Mouse (Mus musculus) kidney, postnatal 4 days (tissue): Measurements from ENCODE around the gene Ankrd12.

Source experiments
- DNase-seq, 2 experiments: peaks; one replicate each; pipeline ENCODE4 v3.0.0; 2021; ENCODE audit warnings: mixed read lengths in 2 of 2

The Ankrd12 gene

GRCm38 (mm10) chr17:65961606-65962136 is 115.2 kb downstream of the Ankrd12 start:
- no peak for DNase-seq

- DNase-seq = no peak
Observed at GRCm38 (mm10) chr17:65959011-65959410, 117.9 kb downstream of the Ankrd12 start.

GRCm38 (mm10) chr17:65958366-65958765 is 118.5 kb downstream of the Ankrd12 start:
- no peak for DNase-seq

GRCm38 (mm10) chr17:65957782-65958325 is 119.0 kb downstream of the Ankrd12 start:
- no peak for DNase-seq

GRCm38 (mm10) chr17:65956993-65957781 is 119.7 kb downstream of the Ankrd12 start:
- peak; percentile 43 to 54 for DNase-seq

GRCm38 (mm10) chr17:65956140-65956539 is 120.7 kb downstream of the Ankrd12 start:
- no peak for DNase-seq

GRCm38 (mm10) chr17:65953959-65954358 is 122.9 kb downstream of the Ankrd12 start:
- no peak for DNase-seq

GRCm38 (mm10) chr17:65952083-65952482 is 124.8 kb downstream of the Ankrd12 start:
- no peak for DNase-seq

- DNase-seq = peak; percentile 97 to 98
Observed at GRCm38 (mm10) chr17:65950622-65951404, 126.1 kb downstream of the Ankrd12 start, which contains the start of gene Twsg1. Twsg1 (minus strand) TSS chr17:65951226.

GRCm38 (mm10) chr17:65950183-65950582 is 126.7 kb downstream of the Ankrd12 start:
- peak; percentile 25 to 39 for DNase-seq

- DNase-seq = no peak
Observed at GRCm38 (mm10) chr17:65947307-65947706, 129.6 kb downstream of the Ankrd12 start.

GRCm38 (mm10) chr17:65945420-65945819 is 131.5 kb downstream of the Ankrd12 start:
- no peak for DNase-seq

- peak; percentile 43 to 55 for DNase-seq
Observed at GRCm38 (mm10) chr17:65942394-65942793, 134.5 kb downstream of the Ankrd12 start.

- DNase-seq = no peak
Observed at GRCm38 (mm10) chr17:65941275-65941674, 135.6 kb downstream of the Ankrd12 start.

GRCm38 (mm10) chr17:65940221-65940620 is 136.7 kb downstream of the Ankrd12 start:
- DNase-seq = peak; percentile 31 to 49

GRCm38 (mm10) chr17:65939461-65940192 is 137.3 kb downstream of the Ankrd12 start:
- DNase-seq = peak in 1 of 2 experiments; percentile 44

- no peak for DNase-seq
Observed at GRCm38 (mm10) chr17:65937671-65938070, 139.2 kb downstream of the Ankrd12 start.

GRCm38 (mm10) chr17:65933741-65934140 is 143.1 kb downstream of the Ankrd12 start:
- peak in 1 of 2 experiments; percentile 24 for DNase-seq

GRCm38 (mm10) chr17:65931525-65931924 is 145.4 kb downstream of the Ankrd12 start:
- no peak for DNase-seq

- no peak for DNase-seq
Observed at GRCm38 (mm10) chr17:65930960-65931359, 145.9 kb downstream of the Ankrd12 start.

- no peak for DNase-seq
Observed at GRCm38 (mm10) chr17:65930158-65930826, 146.6 kb downstream of the Ankrd12 start.
